Mouse (Mus musculus) kidney, adult 18-20 months (tissue): Measurements from ENCODE around the gene Supt5.

Experiments
- DNase-seq: peaks from one replicate; pipeline ENCODE4 v3.0.0; 2021

Gene Supt5

GRCm38 (mm10) chr7:28374647-28375046 lies 36.1 kb upstream of the Supt5 start:
- no peak for DNase-seq

GRCm38 (mm10) chr7:28373891-28374495 lies 35.4 kb upstream of the Supt5 start:
- DNase-seq: no peak

GRCm38 (mm10) chr7:28373131-28373581 lies 34.6 kb upstream of the Supt5 start:
- peak; percentile 80 for DNase-seq

GRCm38 (mm10) chr7:28372251-28373108 lies 33.9 kb upstream of the Supt5 start, which contains the start of gene Plekhg2:
TSS of gene Plekhg2 (minus strand) at chr7:28372599.
- peak; percentile 99 for DNase-seq

GRCm38 (mm10) chr7:28371514-28371989 lies 33.0 kb upstream of the Supt5 start:
- DNase-seq: peak; percentile 44

GRCm38 (mm10) chr7:28370977-28371513 lies 32.5 kb upstream of the Supt5 start:
- no peak for DNase-seq

- no peak for DNase-seq
Observed at GRCm38 (mm10) chr7:28370051-28370450, 31.5 kb upstream of the Supt5 start.

- no peak for DNase-seq
Observed at GRCm38 (mm10) chr7:28368276-28368920, 29.9 kb upstream of the Supt5 start.

GRCm38 (mm10) chr7:28367663-28368275 lies 29.2 kb upstream of the Supt5 start:
- DNase-seq: no peak

- no peak for DNase-seq
Observed at GRCm38 (mm10) chr7:28362441-28363060, 24.0 kb upstream of the Supt5 start.

GRCm38 (mm10) chr7:28361647-28362341 lies 23.2 kb upstream of the Supt5 start:
- DNase-seq: no peak

- no peak for DNase-seq
Observed at GRCm38 (mm10) chr7:28360291-28360690, 21.7 kb upstream of the Supt5 start.

- DNase-seq: no peak
Observed at GRCm38 (mm10) chr7:28359854-28360253, 21.3 kb upstream of the Supt5 start.

GRCm38 (mm10) chr7:28358431-28358830 lies 19.9 kb upstream of the Supt5 start:
- no peak for DNase-seq

- no peak for DNase-seq
Observed at GRCm38 (mm10) chr7:28357984-28358383, 19.4 kb upstream of the Supt5 start.

- DNase-seq: peak; percentile 44
Observed at GRCm38 (mm10) chr7:28356981-28357380, 18.4 kb upstream of the Supt5 start.

GRCm38 (mm10) chr7:28355221-28355620 lies 16.7 kb upstream of the Supt5 start:
- DNase-seq: no peak

GRCm38 (mm10) chr7:28354596-28354995 lies 16.1 kb upstream of the Supt5 start:
- no peak for DNase-seq

- no peak for DNase-seq
Observed at GRCm38 (mm10) chr7:28354113-28354581, 15.6 kb upstream of the Supt5 start.

- no peak for DNase-seq
Observed at GRCm38 (mm10) chr7:28353267-28353666, 14.7 kb upstream of the Supt5 start.

GRCm38 (mm10) chr7:28351676-28352191 lies 13.2 kb upstream of the Supt5 start:
- DNase-seq: no peak
